Mouse (Mus musculus) erythroblast, embryonic 14.5 days (primary cell): ENCODE results near the gene Tut1. TPM values are rescaled to one million over a fixed set of nuclear protein-coding genes. Genes with fewer than 3 reads are reported as not detected.

Experiments used
- H3K27me3 ChIP-seq: 2 replicates; pipeline ENCODE4 v1.6.1; 2012; ENCODE audit warnings: inconsistent platforms; ENCODE audit not compliant: control insufficient read depth
- H3K36me3 ChIP-seq: 2 replicates; pipeline ENCODE4 v1.6.1; 2012; ENCODE audit warnings: mild to moderate bottlenecking, inconsistent platforms; ENCODE audit not compliant: control insufficient read depth
- H3K4me1 ChIP-seq: 2 replicates; pipeline ENCODE4 v1.6.1; 2012; ENCODE audit warnings: inconsistent platforms; ENCODE audit not compliant: control insufficient read depth
- H3K4me3 ChIP-seq: replicated peaks from 2 replicates; pipeline ENCODE3; 2012; ENCODE audit warnings: moderate library complexity, mild to moderate bottlenecking, inconsistent platforms
- H3K9me3 ChIP-seq: 2 replicates; pipeline ENCODE4 v1.6.1; 2012; ENCODE audit warnings: low read length, inconsistent platforms, mixed read lengths; ENCODE audit not compliant: control insufficient read depth
- GATA1 ChIP-seq: IDR thresholded peaks from 2 replicates; pipeline ENCODE4 v1.6.1; 2012; ENCODE audit warnings: low read length, inconsistent platforms, mixed read lengths
- TAL1 ChIP-seq: IDR thresholded peaks from 3 replicates; pipeline ENCODE4 v1.6.1; 2012; ENCODE audit warnings: low read length, inconsistent platforms, mixed read lengths
- polyA plus RNA-seq: library from polyadenylated mRNA; stranded (reverse); fragments of >175 nt; gene quantifications from 2 replicates; pipeline ENCODE4 v1.2.3, GENCODE M21; 2012

Gene Tut1
- polyA plus RNA-seq, 1 experiment = 1.6 TPM

DNA sequence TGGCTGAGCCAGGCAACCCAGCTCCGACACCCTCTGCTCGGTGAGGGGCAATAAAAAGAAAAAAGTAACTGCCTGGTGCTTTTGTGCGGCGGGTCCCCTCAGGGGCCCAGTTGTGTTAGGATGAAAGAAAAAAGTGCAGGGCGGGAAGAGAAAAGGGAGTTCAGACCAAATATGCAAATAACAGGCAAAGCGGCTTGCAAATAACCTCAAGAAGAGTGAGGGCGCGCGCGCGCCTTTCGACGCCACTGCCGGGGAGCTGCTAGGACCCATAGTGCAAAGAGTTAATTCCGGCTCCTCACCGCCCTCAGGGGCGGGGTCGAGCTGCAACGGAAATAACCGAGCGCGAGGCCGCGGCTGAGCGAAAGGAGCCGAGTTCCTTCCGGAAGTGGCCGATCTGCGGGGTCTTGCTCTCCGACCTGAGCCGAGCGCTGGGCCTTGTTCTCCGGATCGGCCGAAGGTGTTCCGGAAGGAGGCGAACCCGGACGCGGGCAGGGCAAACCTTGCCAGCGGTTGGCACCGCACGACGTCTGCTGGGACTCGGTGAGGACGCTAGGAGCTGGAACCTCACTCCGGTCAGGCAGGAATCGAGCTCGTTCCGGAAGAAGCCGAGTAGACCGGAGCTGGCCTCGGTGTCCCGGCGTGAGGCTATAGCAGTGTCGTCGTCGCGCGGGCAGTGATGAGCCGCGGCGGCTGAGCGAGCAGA lies 12.0 kb upstream of the Tut1 start, which contains the start of gene Mta2:
Gene Mta2 (plus strand): TSS at position 361 of the 703 bp plus-strand sequence.
- Histone ChIP-seq H3K27me3 (no peaks in the 10 kb centered on the region), H3K4me3 (peak within 1 kb of the TSS; percentile 100), H3K4me1 (peaks cover 67% of the 10 kb centered on the region), H3K9me3 (no peaks in the 10 kb centered on the region), H3K36me3 (peaks cover 72% of the 10 kb centered on the region)
- TF ChIP-seq GATA1 = no peak

DNA sequence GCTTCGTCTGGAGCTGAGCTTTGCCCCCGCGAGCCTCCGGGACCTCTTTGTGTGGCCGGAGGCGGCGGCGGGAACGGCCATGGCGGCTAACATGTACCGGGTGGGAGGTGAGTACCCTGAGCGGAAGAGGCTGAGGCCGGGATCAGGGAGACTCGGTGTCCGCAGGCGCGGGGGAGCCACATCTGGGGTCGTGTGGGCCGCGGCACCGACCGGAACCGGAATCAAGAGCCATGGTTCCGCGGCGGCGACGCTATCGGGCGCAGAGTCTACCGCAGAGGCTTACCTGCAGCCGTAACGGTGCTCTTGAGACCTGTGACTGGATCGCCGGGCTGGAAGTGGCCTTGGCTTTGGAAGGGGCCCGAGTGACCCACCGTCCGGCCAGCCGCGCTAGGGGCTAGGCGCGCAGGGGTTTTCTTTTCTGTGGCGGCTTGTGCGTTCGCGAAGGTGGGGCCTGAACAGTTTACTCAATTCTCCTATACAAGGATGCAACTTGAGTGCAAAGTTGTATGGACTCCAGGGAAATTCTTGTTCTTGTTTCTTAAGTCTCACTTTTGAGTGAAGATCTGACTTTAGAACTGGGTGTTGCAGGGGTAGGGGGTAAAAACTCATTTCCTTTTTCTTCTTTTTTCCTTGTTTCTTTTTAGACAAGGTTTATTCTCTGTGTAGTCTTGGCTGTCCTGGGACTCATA lies 11.2 kb upstream of the Tut1 start:
- peak overlapping the region; percentile 100 for H3K4me3 ChIP-seq
- H3K27me3 ChIP-seq = no peaks in the 10 kb centered on the region
- no peak for TF ChIP-seq GATA1
- TF ChIP-seq TAL1 = no peak
- H3K9me3 ChIP-seq = no peaks in the 10 kb centered on the region
- peaks cover 73% of the 10 kb centered on the region for H3K4me1 ChIP-seq
- peaks cover 73% of the 10 kb centered on the region for H3K36me3 ChIP-seq

DNA sequence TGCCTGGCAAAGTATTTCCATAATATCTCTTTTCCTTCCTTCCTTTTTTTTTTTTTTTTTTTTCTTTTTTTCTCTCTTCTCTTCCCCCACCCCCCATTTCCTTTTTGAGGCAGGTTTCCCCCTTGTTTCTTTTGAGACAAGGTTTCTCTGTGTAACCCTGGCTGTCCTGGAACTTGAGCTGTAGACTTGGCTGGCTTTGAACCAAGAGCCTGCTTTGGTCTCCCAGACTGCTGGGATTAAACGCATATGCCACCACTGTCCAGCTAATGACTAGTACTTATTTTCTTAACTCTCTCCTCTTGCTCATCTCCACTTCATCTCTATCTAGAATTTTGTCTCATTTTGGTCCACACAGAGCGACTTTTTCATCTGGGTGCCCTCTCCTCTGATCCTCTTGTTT lies 10.6 kb upstream of the Tut1 start:
- H3K4me1 ChIP-seq = peaks cover 77% of the 10 kb centered on the region
- no peak for TF ChIP-seq TAL1
- no peak for TF ChIP-seq GATA1
- peak overlapping the region; percentile 100 for H3K4me3 ChIP-seq
- H3K9me3 ChIP-seq = no peaks in the 10 kb centered on the region
- peaks cover 75% of the 10 kb centered on the region for H3K36me3 ChIP-seq
- no peaks in the 10 kb centered on the region for H3K27me3 ChIP-seq

DNA sequence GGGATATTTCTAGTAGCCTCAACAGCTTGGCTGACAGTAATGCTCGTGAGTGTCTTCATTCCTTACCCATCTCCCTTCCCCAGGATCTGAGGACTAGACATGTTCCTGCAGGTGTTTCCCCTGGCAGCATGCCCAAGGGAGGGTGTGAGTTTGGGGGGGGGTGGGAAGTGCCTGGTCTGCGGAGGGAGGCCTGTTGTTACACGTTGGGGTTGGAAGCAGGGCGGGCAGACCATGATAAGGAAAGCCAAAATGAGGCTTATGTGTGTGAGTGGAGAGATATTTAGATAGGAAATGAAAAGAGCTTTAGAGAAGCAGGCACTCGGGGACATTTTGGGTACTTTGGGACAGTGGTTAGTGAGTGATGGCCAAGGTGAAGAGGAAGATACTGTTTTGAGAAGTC lies 9.6 kb upstream of the Tut1 start:
- TF ChIP-seq GATA1 (no peak), TAL1 (no peak)
- Histone ChIP-seq H3K27me3 (no peaks in the 10 kb centered on the region), H3K4me1 (peaks cover 76% of the 10 kb centered on the region), H3K36me3 (peaks cover 75% of the 10 kb centered on the region), H3K4me3 (peak overlapping the region; percentile 100), H3K9me3 (no peaks in the 10 kb centered on the region)

DNA sequence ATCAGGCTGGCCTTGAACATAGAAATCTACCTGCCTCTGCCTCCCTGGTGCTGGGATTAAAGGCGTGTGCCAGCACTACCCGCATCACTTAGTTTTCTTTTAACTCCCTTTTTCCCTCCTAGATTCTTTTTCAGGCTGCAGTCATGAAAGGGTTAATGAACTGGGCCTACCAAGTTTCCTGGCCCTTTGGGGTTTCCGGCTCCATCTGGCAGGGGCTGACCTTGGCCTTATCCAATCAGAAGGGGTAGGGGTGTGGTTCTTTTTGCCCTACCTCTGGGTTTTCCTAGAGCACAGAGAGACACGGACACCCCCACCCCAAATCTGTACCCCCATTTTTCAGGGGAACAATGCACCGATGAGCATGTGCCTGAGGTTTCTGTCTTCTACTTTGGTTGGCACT lies 8.9 kb upstream of the Tut1 start:
- Histone ChIP-seq H3K4me1 (peaks cover 74% of the 10 kb centered on the region), H3K27me3 (no peaks in the 10 kb centered on the region), H3K9me3 (no peaks in the 10 kb centered on the region), H3K4me3 (peak overlapping the region; percentile 100), H3K36me3 (peaks cover 76% of the 10 kb centered on the region)
- no peak for TF ChIP-seq TAL1
- no peak for TF ChIP-seq GATA1

DNA sequence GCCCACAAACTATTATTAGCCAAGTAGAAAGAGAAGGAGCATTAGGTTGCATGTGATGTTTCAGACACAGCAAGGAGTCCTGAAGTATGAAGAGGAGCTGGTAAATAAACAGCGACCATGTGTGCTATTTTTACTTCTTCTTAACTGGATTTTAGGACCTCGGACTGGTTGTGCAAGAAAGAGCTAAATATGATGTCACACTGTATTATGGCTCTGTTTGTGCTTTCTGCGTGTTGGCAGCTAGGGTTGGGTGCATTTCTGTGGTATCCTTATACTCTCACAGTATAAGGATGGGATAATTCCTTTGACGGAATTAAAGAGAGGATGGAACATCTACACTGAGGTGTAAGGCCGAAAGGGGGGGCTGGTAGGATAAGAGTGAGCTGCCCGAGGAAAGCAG lies 8.4 kb upstream of the Tut1 start:
- peaks cover 78% of the 10 kb centered on the region for H3K36me3 ChIP-seq
- TF ChIP-seq GATA1 (no peak), TAL1 (no peak)
- peaks cover 75% of the 10 kb centered on the region for H3K4me1 ChIP-seq
- H3K9me3 ChIP-seq = no peaks in the 10 kb centered on the region
- no peaks in the 10 kb centered on the region for H3K27me3 ChIP-seq
- H3K4me3 ChIP-seq = peak overlapping the region; percentile 100

DNA sequence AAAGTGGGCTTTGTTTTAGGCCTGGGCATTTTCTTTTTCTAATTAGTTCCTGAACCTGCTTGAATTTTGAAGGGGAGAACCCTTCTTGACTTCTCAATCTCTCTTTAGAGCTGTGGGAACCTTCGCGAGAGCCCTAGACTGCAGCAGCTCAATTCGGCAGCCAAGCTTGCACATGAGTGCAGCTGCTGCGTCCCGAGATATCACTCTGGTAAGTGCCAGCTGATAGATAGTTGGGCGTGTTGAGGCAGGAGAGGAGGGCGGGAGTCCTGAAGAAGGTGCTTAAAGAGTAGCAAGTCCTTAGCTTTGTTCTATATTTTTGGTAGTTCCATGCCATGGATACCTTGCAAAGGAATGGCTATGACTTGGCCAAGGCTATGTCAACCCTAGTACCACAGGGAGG lies 6.7 kb upstream of the Tut1 start:
- Histone ChIP-seq H3K4me1 (peaks cover 69% of the 10 kb centered on the region), H3K27me3 (no peaks in the 10 kb centered on the region), H3K36me3 (peaks cover 88% of the 10 kb centered on the region), H3K9me3 (no peaks in the 10 kb centered on the region), H3K4me3 (peak overlapping the region; percentile 2)
- no peak for TF ChIP-seq TAL1

DNA sequence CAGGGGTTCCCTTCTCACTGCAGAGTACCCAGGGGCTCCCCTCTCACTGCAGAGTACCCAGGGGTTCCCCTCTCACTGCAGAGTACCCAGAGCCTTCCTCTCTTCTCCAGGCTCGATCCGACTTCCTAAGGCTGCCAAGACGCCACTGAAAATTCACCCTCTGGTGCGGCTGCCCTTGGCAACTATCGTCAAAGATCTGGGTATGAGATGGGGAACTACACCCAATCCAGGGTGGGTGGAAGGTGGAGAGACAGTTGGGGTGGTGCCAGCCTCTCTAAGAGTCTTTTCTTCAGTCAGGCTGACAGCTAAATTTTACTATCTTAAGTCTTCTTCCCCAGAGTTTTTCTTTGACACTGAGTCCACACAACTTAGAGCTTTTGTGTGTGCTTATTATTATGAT lies 3.5 kb upstream of the Tut1 start:
- Histone ChIP-seq H3K27me3 (no peaks in the 10 kb centered on the region), H3K36me3 (peaks cover 83% of the 10 kb centered on the region), H3K4me1 (peaks cover 70% of the 10 kb centered on the region), H3K4me3 (no peak overlapping the region), H3K9me3 (no peaks in the 10 kb centered on the region)
- TF ChIP-seq TAL1 (no peak), GATA1 (no peak)

DNA sequence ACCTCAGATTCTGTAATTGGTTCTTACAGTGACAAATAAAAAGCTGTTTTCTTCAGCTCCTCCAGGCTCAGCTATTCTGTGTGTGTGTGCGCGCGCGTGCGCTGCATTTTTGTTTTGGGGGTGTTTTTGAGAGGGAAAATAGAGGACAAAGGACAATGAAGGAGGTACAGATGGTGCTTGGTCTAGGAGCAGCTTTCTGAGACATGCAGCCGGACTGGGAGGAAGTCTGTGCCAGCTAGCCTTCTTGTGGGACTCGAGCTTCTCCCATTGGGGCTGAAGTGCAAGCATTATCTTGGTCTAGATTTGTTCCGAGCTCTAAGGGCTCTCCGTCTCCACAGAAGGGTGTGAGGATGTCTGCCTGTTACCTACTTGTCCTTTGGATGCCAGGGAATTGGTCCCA lies 1.4 kb upstream of the Tut1 start:
- peaks cover 55% of the 10 kb centered on the region for H3K4me1 ChIP-seq

DNA sequence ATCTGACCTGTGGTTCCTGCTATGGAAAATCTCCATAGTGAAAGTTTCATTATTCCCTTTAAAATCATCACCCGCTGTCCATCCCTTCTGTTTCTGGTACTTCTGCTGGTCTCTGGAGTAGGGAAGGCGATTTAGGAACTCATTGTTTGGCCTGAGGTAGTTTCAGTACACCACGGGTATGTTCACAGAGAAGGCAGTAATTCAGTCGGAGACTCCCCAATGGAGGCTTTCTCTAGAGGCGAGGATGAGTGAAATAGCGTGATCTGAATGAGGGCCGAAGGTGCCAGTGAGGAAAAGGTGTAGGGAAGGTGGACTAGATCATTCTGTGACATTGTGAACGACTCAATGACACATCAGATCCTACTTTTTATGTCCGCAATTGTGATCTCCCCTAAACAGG lies 524 bp downstream of the Tut1 start:
- H3K4me1 ChIP-seq = peaks cover 43% of the 10 kb centered on the region
- peaks cover 75% of the 10 kb centered on the region for H3K36me3 ChIP-seq
- H3K4me3 ChIP-seq = peak overlapping the region; percentile 88
- no peaks in the 10 kb centered on the region for H3K9me3 ChIP-seq
- TF ChIP-seq TAL1 (no peak), GATA1 (no peak)
- H3K27me3 ChIP-seq = no peaks in the 10 kb centered on the region

More for the DNA sequence above, 1.4 kb upstream of the Tut1 start:
- Histone ChIP-seq H3K27me3 (no peaks in the 10 kb centered on the region), H3K36me3 (peaks cover 80% of the 10 kb centered on the region), H3K4me3 (peak overlapping the region; percentile 12), H3K9me3 (no peaks in the 10 kb centered on the region)
- TF ChIP-seq TAL1 (no peak), GATA1 (no peak)
